Mouse (Mus musculus) myocyte (in vitro differentiated cells): ENCODE data around the gene Adgb. TPM values are rescaled to one million over a fixed set of nuclear protein-coding genes. Genes with fewer than 3 reads are reported as not detected.

ENCODE experiments used
- H3K27me3 ChIP-seq: one replicate; pipeline ENCODE4 v1.6.1; 2011; ENCODE audit not compliant: control insufficient read depth, insufficient read depth, insufficient read length
- H3K36me3 ChIP-seq: one replicate; pipeline ENCODE4 v1.6.1; 2011; ENCODE audit not compliant: control insufficient read depth, insufficient read depth
- H3K4me2 ChIP-seq: one replicate; pipeline ENCODE4 v1.6.1; 2011; ENCODE audit warnings: low read depth, control low read depth
- H3K4me3 ChIP-seq: one replicate; pipeline ENCODE4 v1.5.1; 2011; ENCODE audit warnings: mild to moderate bottlenecking, control low read depth, moderate library complexity
- H3K79me2 ChIP-seq: one replicate; pipeline ENCODE4 v1.6.1; 2011; ENCODE audit not compliant: control insufficient read depth, insufficient read depth
- H3ac ChIP-seq: one replicate; pipeline ENCODE4 v1.6.1; 2011; ENCODE audit not compliant: control insufficient read depth, insufficient read length
- CEBPB ChIP-seq: IDR thresholded peaks from 2 replicates; pipeline ENCODE4 v1.6.1; 2011; ENCODE audit warnings: mild to moderate bottlenecking, moderate library complexity; ENCODE audit not compliant: poor library complexity, insufficient read depth, severe bottlenecking
- E2F4 ChIP-seq: IDR thresholded peaks from one replicate; pipeline ENCODE4 v1.6.1; 2011; ENCODE audit warnings: mild to moderate bottlenecking, control low read depth, moderate library complexity; ENCODE audit not compliant: insufficient read depth
- MAX ChIP-seq: IDR thresholded peaks from one replicate; pipeline ENCODE4 v1.6.1; 2011; ENCODE audit warnings: low read depth, mild to moderate bottlenecking, control low read depth
- MYOD1 ChIP-seq, 3 experiments: IDR thresholded peaks; one replicate each; pipeline ENCODE4 v1.6.1; 2011; ENCODE audit warnings: control low read depth in 2 of 3, low read depth in 2 of 3, mild to moderate bottlenecking in 2 of 3, moderate library complexity in 1 of 3; ENCODE audit not compliant: insufficient read length in 2 of 3, control insufficient read depth in 1 of 3
- MYOG ChIP-seq, 3 experiments: IDR thresholded peaks; one replicate each; pipeline ENCODE4 v1.6.1; 2011; ENCODE audit warnings: control low read depth in 2 of 3, low read depth in 2 of 3, mild to moderate bottlenecking in 2 of 3; ENCODE audit not compliant: insufficient read length in 2 of 3, control insufficient read depth in 1 of 3, insufficient read depth in 1 of 3
- POLR2A ChIP-seq: IDR thresholded peaks from one replicate; pipeline ENCODE4 v1.6.1; 2011; ENCODE audit warnings: low read depth, mild to moderate bottlenecking, control low read depth, moderate library complexity; ENCODE audit not compliant: insufficient read length
- POLR2AphosphoS2 ChIP-seq: IDR thresholded peaks from one replicate; pipeline ENCODE4 v1.6.1; 2011; ENCODE audit warnings: low read depth, control low read depth; ENCODE audit not compliant: insufficient read length
- REST ChIP-seq: IDR thresholded peaks from one replicate; pipeline ENCODE4 v1.6.1; 2011; ENCODE audit warnings: mild to moderate bottlenecking, control low read depth, moderate library complexity; ENCODE audit not compliant: insufficient read depth, insufficient read length
- SRF ChIP-seq: IDR thresholded peaks from one replicate; pipeline ENCODE4 v1.6.1; 2011; ENCODE audit warnings: low read depth; ENCODE audit not compliant: control insufficient read depth, insufficient read length
- TCF12 ChIP-seq: IDR thresholded peaks from one replicate; pipeline ENCODE4 v1.6.1; 2011; ENCODE audit warnings: mild to moderate bottlenecking, control low read depth; ENCODE audit not compliant: poor library complexity, insufficient read depth, severe bottlenecking
- TCF3 ChIP-seq: IDR thresholded peaks from one replicate; pipeline ENCODE4 v1.6.1; 2011; ENCODE audit warnings: low read depth, control low read depth; ENCODE audit not compliant: insufficient read length
- USF1 ChIP-seq: IDR thresholded peaks from one replicate; pipeline ENCODE4 v1.6.1; 2011; ENCODE audit warnings: low read depth, mild to moderate bottlenecking, control low read depth, moderate library complexity
- polyA plus RNA-seq: library from polyadenylated mRNA; unstranded; fragments of >200 nt; fragmentation: generic; extraction: Trizol; gene quantifications from one replicate; pipeline ENCODE4 v1.2.1, GENCODE M21; 2012; ENCODE audit warnings: missing spikeins

Gene Adgb
- polyA plus RNA-seq, 1 experiment: not detected

DNA sequence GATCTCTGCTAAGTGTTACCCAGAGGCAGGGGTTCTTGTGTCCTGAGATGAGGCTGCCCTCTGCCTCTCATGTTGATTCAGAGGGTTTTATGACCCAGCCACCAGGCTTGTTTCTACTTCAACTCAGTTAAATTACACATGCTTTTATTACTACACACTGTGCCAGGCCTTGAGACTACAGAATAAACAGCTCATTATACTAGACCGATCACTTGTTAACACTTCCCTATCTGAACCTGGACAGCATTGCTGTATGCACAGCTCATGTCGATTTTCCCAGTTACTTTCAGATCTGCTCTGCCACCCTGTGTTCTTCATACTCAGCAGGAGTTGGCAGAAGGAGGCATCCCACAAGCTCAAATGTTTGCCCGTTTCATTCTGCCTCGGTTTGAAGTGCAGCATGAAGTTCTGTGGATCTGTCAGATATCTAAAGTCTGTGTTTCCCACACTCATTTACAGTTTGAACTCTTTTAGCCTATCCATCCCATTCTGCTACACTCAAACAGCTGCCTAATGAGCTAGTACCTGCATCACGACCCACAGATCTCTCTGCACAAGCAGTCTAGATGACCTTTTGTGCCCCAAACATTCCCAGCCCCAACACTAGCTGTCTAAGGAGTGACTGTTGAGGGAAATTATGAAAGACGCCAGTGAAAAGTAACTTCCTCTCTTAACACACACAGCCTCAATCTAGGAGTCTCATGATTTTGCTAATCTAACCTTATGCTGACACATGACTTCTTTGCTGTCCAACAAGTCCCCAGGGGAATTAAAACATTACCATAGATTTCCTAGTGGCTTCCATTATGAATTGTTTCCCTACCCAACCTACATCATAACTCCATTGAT lies 3.2 kb downstream of the Adgb start:
- Histone ChIP-seq H3K4me2 (no peak overlapping the region), H3K79me2 (no peaks in the 10 kb centered on the region), H3K27me3 (no peaks in the 10 kb centered on the region), H3K4me3 (no peak overlapping the region), H3ac (no peak overlapping the region), H3K36me3 (no peaks in the 10 kb centered on the region)
- no peak for TF ChIP-seq POLR2A
- no peak for TF ChIP-seq REST
- no peak for TF ChIP-seq MYOG (IDR thresholded peaks at IDR 0.05; ENCODE audit: control insufficient read depth in 1 of 3, insufficient read depth in 1 of 3, insufficient read length in 2 of 3, low read depth in 2 of 3)
- no peak for TF ChIP-seq E2F4
- TF ChIP-seq SRF: no peak
- TF ChIP-seq POLR2AphosphoS2: no peak

DNA sequence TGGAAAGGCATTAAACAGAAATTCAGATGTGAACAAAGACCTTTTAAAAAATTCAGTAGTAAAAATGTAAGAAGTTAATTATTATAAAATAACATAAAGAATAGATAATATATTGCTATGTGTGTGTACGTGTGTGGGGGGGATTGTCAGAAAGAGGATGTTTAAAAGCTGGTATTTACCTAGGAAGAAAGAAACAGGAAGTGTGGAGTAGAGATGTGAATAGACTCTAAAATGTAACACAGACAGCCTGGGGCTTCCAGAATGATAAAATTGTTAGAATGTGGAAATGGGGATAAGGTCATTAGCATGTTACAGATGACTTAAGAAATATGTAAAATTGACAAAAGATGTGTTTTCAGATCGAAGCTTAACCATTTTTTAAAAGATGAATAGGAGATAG lies 12.0 kb downstream of the Adgb start:
- Histone ChIP-seq H3K27me3 (no peaks in the 10 kb centered on the region), H3K4me2 (no peak overlapping the region), H3K36me3 (no peaks in the 10 kb centered on the region), H3K4me3 (no peak overlapping the region), H3K79me2 (no peaks in the 10 kb centered on the region), H3ac (no peak overlapping the region)
- TF ChIP-seq USF1: no peak
- TF ChIP-seq MYOD1 (IDR thresholded peaks at IDR 0.05; ENCODE audit: control insufficient read depth in 1 of 3, insufficient read length in 2 of 3, low read depth in 2 of 3): no peak
- TF ChIP-seq TCF12: no peak
- TF ChIP-seq POLR2AphosphoS2: no peak
- no peak for TF ChIP-seq POLR2A
- TF ChIP-seq TCF3: no peak
- TF ChIP-seq MYOG (IDR thresholded peaks at IDR 0.05; ENCODE audit: control insufficient read depth in 1 of 3, insufficient read depth in 1 of 3, insufficient read length in 2 of 3, low read depth in 2 of 3): no peak
- TF ChIP-seq CEBPB: no peak

GRCm38 (mm10) chr10:10456991-10457390 lies 15.1 kb downstream of the Adgb start:
- no peak for TF ChIP-seq MAX
- 0 out of 2 replicates have a peak, but pooled peaks have one; percentile 32 for TF ChIP-seq CEBPB
- TF ChIP-seq SRF: no peak
- no peak overlapping the region for H3K4me2 ChIP-seq
- no peaks in the 10 kb centered on the region for H3K36me3 ChIP-seq
- no peak overlapping the region for H3ac ChIP-seq
- no peaks in the 10 kb centered on the region for H3K27me3 ChIP-seq
- H3K4me3 ChIP-seq: no peak overlapping the region
- H3K79me2 ChIP-seq: no peaks in the 10 kb centered on the region

- no peaks in the 10 kb centered on the region for H3K36me3 ChIP-seq
Observed at GRCm38 (mm10) chr10:10449067-10449466, 23.1 kb downstream of the Adgb start.

GRCm38 (mm10) chr10:10444841-10445466 lies 27.2 kb downstream of the Adgb start:
- H3ac ChIP-seq: no peak overlapping the region
- H3K4me2 ChIP-seq: no peak overlapping the region
- H3K4me3 ChIP-seq: no peak overlapping the region
- no peaks in the 10 kb centered on the region for H3K36me3 ChIP-seq
- no peaks in the 10 kb centered on the region for H3K79me2 ChIP-seq
- H3K27me3 ChIP-seq: no peaks in the 10 kb centered on the region
- no peak for TF ChIP-seq POLR2A
- TF ChIP-seq E2F4: no peak

More at GRCm38 (mm10) chr10:10449067-10449466, 23.1 kb downstream of the Adgb start:
- H3K27me3 ChIP-seq: no peaks in the 10 kb centered on the region
- no peak overlapping the region for H3ac ChIP-seq
- H3K4me2 ChIP-seq: no peak overlapping the region
- TF ChIP-seq SRF (no peak), E2F4 (no peak), MAX (no peak), TCF3 (no peak), POLR2A (no peak), POLR2AphosphoS2 (no peak), USF1 (no peak), MYOD1 (IDR thresholded peaks at IDR 0.05; ENCODE audit: control insufficient read depth in 1 of 3, insufficient read length in 2 of 3, low read depth in 2 of 3) (no peak), MYOG (IDR thresholded peaks at IDR 0.05; ENCODE audit: control insufficient read depth in 1 of 3, insufficient read depth in 1 of 3, insufficient read length in 2 of 3, low read depth in 2 of 3) (no peak), CEBPB (no peak), TCF12 (no peak), REST (no peak)
- H3K79me2 ChIP-seq: no peaks in the 10 kb centered on the region
- H3K4me3 ChIP-seq: no peak overlapping the region
